Mouse (Mus musculus) olfactory bulb, adult 2 months (tissue): ENCODE data around the gene Klhdc3.

Source experiments
- CTCF ChIP-seq: fragments of 200-500 bp; IDR thresholded peaks from 2 replicates; pipeline ENCODE4 v1.5.1; 2012; ENCODE audit warnings: low read depth, mild to moderate bottlenecking, low read length, moderate library complexity; ENCODE audit not compliant: insufficient read depth
- POLR2A ChIP-seq: fragments of 200-500 bp; IDR thresholded peaks from 2 replicates; pipeline ENCODE4 v1.6.1; 2012; ENCODE audit warnings: mild to moderate bottlenecking, low read depth, low read length, moderate library complexity; ENCODE audit not compliant: insufficient read depth

DNA sequence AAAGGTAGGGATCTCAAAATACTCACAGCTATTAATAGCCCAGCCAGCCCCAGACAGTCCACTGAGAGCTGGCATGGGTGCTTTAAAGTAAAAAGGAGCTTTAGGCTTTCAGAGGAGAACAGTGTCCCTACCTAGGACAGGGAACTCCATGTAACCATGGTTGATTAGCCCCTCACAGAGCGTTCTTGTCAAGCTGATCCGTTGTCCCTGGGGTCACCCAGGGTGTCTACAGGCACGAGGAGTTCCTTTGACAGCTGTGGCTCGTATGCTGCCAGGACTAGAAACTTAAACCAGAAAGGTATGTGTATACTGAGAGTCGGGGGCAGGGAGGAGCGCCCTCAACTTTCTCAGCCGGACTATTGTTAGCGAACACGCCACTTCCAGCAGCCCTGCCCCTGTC is 1.8 kb downstream of the Klhdc3 start:
- no peak for TF ChIP-seq CTCF
- TF ChIP-seq POLR2A: no peak
